Mouse (Mus musculus) MEL (cell line): ENCODE data around the gene Obp2a. TPM values are rescaled to one million over a fixed set of nuclear protein-coding genes. Genes with fewer than 3 reads are reported as not detected.

ENCODE experiments used
- DNase-seq: peaks from one replicate; pipeline ENCODE4 v3.0.0; 2011; ENCODE audit warnings: low read depth, low spot score
- H3K27ac ChIP-seq: 2 replicates; pipeline ENCODE4 v1.5.1; 2012; ENCODE audit warnings: low read depth, mild to moderate bottlenecking, control low read depth, low read length, moderate library complexity; ENCODE audit not compliant: control insufficient read depth
- H3K27me3 ChIP-seq, 2 experiments: fragments of 150-350 bp in 1 of 2; sonication (generic) in 1 of 2; 2 replicates each; pipeline ENCODE4 v1.6.1; 2012; ENCODE audit warnings: low read length in 2 of 2, mild to moderate bottlenecking in 2 of 2, improper control_type of control experiment in 1 of 2, moderate library complexity in 1 of 2; ENCODE audit not compliant: insufficient read depth in 2 of 2, control insufficient read depth in 1 of 2
- H3K36me3 ChIP-seq, 2 experiments: 2 replicates each; pipeline ENCODE4 v1.6.1; 2012 to 2014; ENCODE audit warnings: low read length in 2 of 2, improper control_type of control experiment in 1 of 2, inconsistent platforms in 1 of 2, mild to moderate bottlenecking in 1 of 2; ENCODE audit not compliant: insufficient read depth in 2 of 2, control insufficient read depth in 1 of 2
- H3K4me1 ChIP-seq, 2 experiments: fragments of 150-350 bp in 1 of 2; sonication (generic) in 1 of 2; 2 replicates each; pipeline ENCODE4 v1.6.1; 2012; ENCODE audit warnings: low read length in 2 of 2, improper control_type of control experiment in 1 of 2, mild to moderate bottlenecking in 1 of 2; ENCODE audit not compliant: insufficient read depth in 2 of 2, control insufficient read depth in 1 of 2
- H3K4me3 ChIP-seq, 2 experiments: fragments of 150-350 bp in 1 of 2; sonication (generic) in 1 of 2; 2 replicates each; pipeline ENCODE4 v1.5.1; 2012; ENCODE audit warnings: low read depth in 2 of 2, low read length in 2 of 2, mild to moderate bottlenecking in 2 of 2, moderate library complexity in 2 of 2, control low read depth in 1 of 2, improper control_type of control experiment in 1 of 2; ENCODE audit not compliant: control insufficient read depth in 1 of 2, insufficient read depth in 1 of 2
- H3K79me2 ChIP-seq: 2 replicates; pipeline ENCODE4 v1.6.1; 2012; ENCODE audit warnings: mild to moderate bottlenecking, low read length, moderate library complexity; ENCODE audit not compliant: control insufficient read depth, poor library complexity, insufficient read depth
- H3K9ac ChIP-seq: 2 replicates; pipeline ENCODE4 v1.6.1; 2012; ENCODE audit warnings: low read depth, mild to moderate bottlenecking, control low read depth, low read length, moderate library complexity; ENCODE audit not compliant: control insufficient read depth, poor library complexity, severe bottlenecking
- H3K9me3 ChIP-seq: fragments of 150-350 bp; sonication (generic); replicated peaks from 2 replicates; pipeline ENCODE4 v1.6.1; 2012; ENCODE audit warnings: mild to moderate bottlenecking, low read length, improper control_type of control experiment, moderate library complexity; ENCODE audit not compliant: insufficient read depth
- E2F4 ChIP-seq: IDR thresholded peaks from 2 replicates; pipeline ENCODE4 v1.6.1; 2011; ENCODE audit warnings: low read depth, low read length, improper control_type of control experiment, borderline replicate concordance
- ELF1 ChIP-seq: IDR thresholded peaks from 2 replicates; pipeline ENCODE4 v1.6.1; 2014; ENCODE audit warnings: low read depth, mild to moderate bottlenecking, inconsistent platforms, low read length, improper control_type of control experiment, moderate library complexity
- EP300 ChIP-seq, 2 experiments: IDR thresholded peaks; 2 replicates each; pipeline ENCODE4 v1.6.1; 2011; ENCODE audit warnings: improper control_type of control experiment in 2 of 2, low read length in 2 of 2, low read depth in 1 of 2, mild to moderate bottlenecking in 1 of 2
- GABPA ChIP-seq: IDR thresholded peaks from 2 replicates; pipeline ENCODE4 v1.6.1; 2012; ENCODE audit warnings: low read depth, mild to moderate bottlenecking, inconsistent platforms, low read length, improper control_type of control experiment, moderate library complexity
- GATA1 ChIP-seq: IDR thresholded peaks from 2 replicates; pipeline ENCODE4 v1.6.1; 2011; ENCODE audit warnings: low read depth, low read length, improper control_type of control experiment
- JUND ChIP-seq: IDR thresholded peaks from 2 replicates; pipeline ENCODE4 v1.6.1; 2011; ENCODE audit warnings: low read depth, mild to moderate bottlenecking, improper control_type of control experiment, low read length
- MAFK ChIP-seq: IDR thresholded peaks from 2 replicates; pipeline ENCODE4 v1.6.1; 2011; ENCODE audit warnings: low read depth, mild to moderate bottlenecking, low read length, improper control_type of control experiment, borderline replicate concordance
- MEF2A ChIP-seq: IDR thresholded peaks from 2 replicates; pipeline ENCODE4 v1.6.1; 2014; ENCODE audit warnings: low read depth, mild to moderate bottlenecking, inconsistent platforms, low read length, improper control_type of control experiment; ENCODE audit not compliant: poor library complexity, insufficient replicate concordance, severe bottlenecking; ENCODE audit errors: extremely low read depth
- MXI1 ChIP-seq: IDR thresholded peaks from 2 replicates; pipeline ENCODE4 v1.6.1; 2011; ENCODE audit warnings: mild to moderate bottlenecking, low read depth, low read length, improper control_type of control experiment
- POLR2A ChIP-seq, 2 experiments: IDR thresholded peaks; 2 replicates each; pipeline ENCODE4 v1.6.1; 2011 to 2012; ENCODE audit warnings: low read length in 2 of 2, mild to moderate bottlenecking in 2 of 2, control low read depth in 1 of 2, improper control_type of control experiment in 1 of 2, low read depth in 1 of 2, moderate library complexity in 1 of 2; ENCODE audit not compliant: control insufficient read depth in 1 of 2, insufficient read depth in 1 of 2, poor library complexity in 1 of 2
- POLR2AphosphoS2 ChIP-seq: IDR thresholded peaks from 2 replicates; pipeline ENCODE4 v1.6.1; 2011; ENCODE audit warnings: low read length, improper control_type of control experiment
- SIN3A ChIP-seq: IDR thresholded peaks from 2 replicates; pipeline ENCODE4 v1.6.1; 2012; ENCODE audit warnings: low read length, improper control_type of control experiment, inconsistent platforms
- TCF12 ChIP-seq: IDR thresholded peaks from 2 replicates; pipeline ENCODE4 v1.6.1; 2014; ENCODE audit warnings: low read depth, mild to moderate bottlenecking, inconsistent platforms, low read length, improper control_type of control experiment, moderate library complexity
- UBTF ChIP-seq: IDR thresholded peaks from 2 replicates; pipeline ENCODE4 v1.6.1; 2012; ENCODE audit warnings: low read depth, mild to moderate bottlenecking, inconsistent platforms, low read length, improper control_type of control experiment, moderate library complexity, borderline replicate concordance; ENCODE audit not compliant: insufficient read depth
- ZKSCAN1 ChIP-seq: IDR thresholded peaks from 2 replicates; pipeline ENCODE4 v1.6.1; 2012; ENCODE audit warnings: low read depth, mild to moderate bottlenecking, inconsistent platforms, low read length, improper control_type of control experiment, moderate library complexity
- polyA plus RNA-seq, 2 experiments: library from polyadenylated mRNA; stranded (reverse) in 1 of 2; unstranded in 1 of 2; fragments of >175 nt in 1 of 2; fragments of >200 nt in 1 of 2; gene quantifications; 2 replicates each; pipeline versions ENCODE4 v1.2.1 to v1.2.4; 2012; ENCODE audit warnings: low replicate concordance in 2 of 2, low read depth in 1 of 2; ENCODE audit not compliant: insufficient read length in 2 of 2, insufficient read depth in 1 of 2, missing spikeins in 1 of 2
- total RNA-seq: library from RNA; depleted of rRNA; stranded (reverse); fragments of 300-350 nt; gene quantifications from 2 replicates; pipeline ENCODE4 v1.2.3, GENCODE M21; 2012

Gene Obp2a
- total and polyA plus RNA-seq, 3 experiments = not detected

DNA sequence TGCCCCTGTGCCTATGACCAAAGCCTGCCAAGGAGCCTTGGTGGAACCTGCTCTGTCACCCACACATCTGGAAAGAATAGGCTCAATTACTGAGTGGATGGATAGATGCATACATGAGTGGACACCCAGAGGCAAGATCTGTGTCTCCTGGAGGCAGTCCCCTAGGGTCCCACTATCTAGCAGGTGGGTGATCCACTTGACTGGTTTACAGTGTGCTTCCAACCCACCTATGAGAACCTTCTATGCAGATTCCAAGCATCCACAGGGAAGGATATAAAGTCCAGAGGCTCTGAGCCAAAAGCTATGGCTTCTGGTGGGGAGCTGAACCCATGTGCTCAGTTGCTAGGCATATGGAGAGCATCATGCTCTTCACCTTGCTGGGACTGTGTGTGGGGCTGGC lies 42.2 kb upstream of the Obp2a start, which contains the start of gene Lcn5:
Lcn5 (plus strand) TSS at position 301 of the 400 bp plus-strand sequence.
- H3K4me1 ChIP-seq = no peaks in the 10 kb centered on the region

DNA sequence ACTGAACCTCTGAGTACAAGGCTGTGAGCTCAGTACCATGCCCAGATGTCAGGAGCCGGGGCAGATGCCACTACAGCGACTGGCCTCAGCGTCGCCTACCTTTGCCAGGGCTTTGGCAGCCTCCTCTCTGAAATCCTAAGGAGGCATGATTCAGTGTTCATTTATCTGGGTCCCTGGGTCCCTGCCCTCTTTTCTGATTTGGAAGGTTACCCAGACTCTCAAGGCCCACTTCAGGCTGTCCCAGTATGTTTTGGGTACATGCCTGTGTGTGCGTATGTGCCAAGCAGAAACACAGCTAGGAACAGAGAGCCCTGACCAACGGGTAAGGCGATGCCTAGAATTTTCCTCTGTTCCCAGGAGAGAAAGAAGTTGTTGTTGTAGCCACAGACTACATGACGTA lies 39.6 kb upstream of the Obp2a start:
- no peaks in the 10 kb centered on the region for H3K79me2 ChIP-seq
- H3K4me1 ChIP-seq = no peaks in the 10 kb centered on the region
- no peaks in the 10 kb centered on the region for H3K36me3 ChIP-seq
- TF ChIP-seq MEF2A (no peak), EP300 (IDR thresholded peaks at IDR 0.05; ENCODE audit: low read depth in 1 of 2, low read length in 2 of 2) (no peak), GATA1 (no peak), SIN3A (no peak), UBTF (no peak)
- H3K4me3 ChIP-seq = no peak overlapping the region
- no peak overlapping the region for H3K27ac ChIP-seq
- no peak for DNase-seq
- peaks cover 7 to 14% of the 10 kb centered on the region in 2 experiments for H3K27me3 ChIP-seq
- H3K9ac ChIP-seq = no peak overlapping the region
- no peaks in the 10 kb centered on the region for H3K9me3 ChIP-seq

More for the DNA sequence above, 42.2 kb upstream of the Obp2a start, which contains the start of gene Lcn5:
- Histone ChIP-seq H3K36me3 (no peaks in the 10 kb centered on the region), H3K9me3 (no peaks in the 10 kb centered on the region), H3K27me3 (peaks cover 10 to 20% of the 10 kb centered on the region in 2 experiments; a peak in 3 of 4 replicates), H3K4me3 (no peak within 1 kb of the TSS), H3K79me2 (no peaks in the 10 kb centered on the region), H3K27ac (no peak within 1 kb of the TSS), H3K9ac (no peak within 1 kb of the TSS)
- DNase-seq = no peak
- TF ChIP-seq POLR2A (IDR thresholded peaks at IDR 0.05; ENCODE audit: control insufficient read depth in 1 of 2, insufficient read depth in 1 of 2, low read depth in 1 of 2, low read length in 2 of 2, poor library complexity in 1 of 2) (no peak), GABPA (no peak), TCF12 (no peak), GATA1 (no peak), ZKSCAN1 (no peak), MXI1 (no peak), ELF1 (no peak), MAFK (no peak), POLR2AphosphoS2 (no peak), JUND (no peak), E2F4 (no peak)
